7 mouse cellular contexts compared by ENCODE assay signal in the genomic region with DNA sequence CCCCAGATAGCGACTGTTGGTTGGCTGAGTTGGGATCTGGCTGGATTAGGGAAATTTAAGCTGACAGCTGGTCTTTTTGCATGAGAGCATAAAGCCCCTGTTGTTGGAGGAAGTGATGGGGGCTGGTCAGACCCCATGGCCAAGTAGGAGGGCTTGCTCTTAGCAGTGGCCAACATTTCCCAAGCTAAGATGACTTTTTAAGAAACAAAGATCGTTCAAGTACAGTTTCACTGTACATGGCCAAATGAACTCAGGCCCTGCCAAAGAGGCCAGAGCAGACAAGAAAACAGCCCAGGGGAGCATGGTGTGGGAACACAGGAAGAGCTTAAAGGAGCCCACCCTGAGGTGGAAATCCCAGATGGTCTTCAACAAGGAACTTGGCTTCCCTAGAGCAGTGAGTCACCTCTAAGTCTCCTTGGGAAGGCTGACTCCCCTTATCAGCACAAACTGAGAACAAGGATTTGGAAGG.
DNase-seq lines count a peak whose midpoint lies in the region; ATAC-seq lines count a peak whose summit lies in the region.

No protein-coding gene starts in this region.

- WGBS in forebrain, embryonic 16.5 days, result 49% methylated on average over 2 of the region's 2 CpGs
- WGBS in heart, embryonic 15.5 days, result 46% methylated on average over 2 of the region's 2 CpGs
- WGBS in neural tube, embryonic 15.5 days, result 52% methylated on average over 2 of the region's 2 CpGs
- 51% methylated on average over 2 of the region's 2 CpGs for WGBS in liver, embryonic 12.5 days (ENCODE audit: insufficient replicate concordance)

- no peaks in the 10 kb centered on the region for H3K9me3 ChIP-seq in forebrain, embryonic 16.5 days (ENCODE audit: control insufficient read depth, low read length)
- no peaks in the 10 kb centered on the region for H3K9me3 ChIP-seq in heart, embryonic 15.5 days (replicated peaks)
- H3K9me3 ChIP-seq in neural tube, embryonic 15.5 days (replicated peaks), result 0 out of 2 replicates have a peak, but pooled peaks cover 5% of the 10 kb centered on the region
- H3K9me3 ChIP-seq in liver, embryonic 12.5 days (replicated peaks), result no peaks in the 10 kb centered on the region

- H3K36me3 ChIP-seq in forebrain, embryonic 16.5 days (ENCODE audit: control insufficient read depth, insufficient read depth), result no peaks in the 10 kb centered on the region
- H3K36me3 ChIP-seq in heart, embryonic 15.5 days, result no peaks in the 10 kb centered on the region
- no peaks in the 10 kb centered on the region for H3K36me3 ChIP-seq in neural tube, embryonic 15.5 days
- H3K36me3 ChIP-seq in liver, embryonic 12.5 days, result no peaks in the 10 kb centered on the region

- peak; percentile 81 for ATAC-seq in forebrain, embryonic 16.5 days
- ATAC-seq in heart, embryonic 15.5 days (replicated peaks; ENCODE audit: insufficient number of reproducible peaks, insufficient read depth, low FRiP score, low read depth), result peak; percentile 79
- peak; percentile 61 for ATAC-seq in neural tube, embryonic 15.5 days (ENCODE audit: low FRiP score)
- no peak for ATAC-seq in liver, embryonic 12.5 days

- H3K4me2 ChIP-seq in forebrain, embryonic 16.5 days (ENCODE audit: low read length), result no peak overlapping the region
- no peak overlapping the region for H3K4me2 ChIP-seq in heart, embryonic 15.5 days
- H3K4me2 ChIP-seq in neural tube, embryonic 15.5 days, result no peak overlapping the region
- H3K4me2 ChIP-seq in liver, embryonic 12.5 days, result no peak overlapping the region

- no peak overlapping the region for H3K27ac ChIP-seq in forebrain, embryonic 16.5 days (ENCODE audit: low read length)
- H3K27ac ChIP-seq in heart, embryonic 15.5 days, result peak overlapping the region; percentile 78
- H3K27ac ChIP-seq in neural tube, embryonic 15.5 days (replicated peaks), result peak overlapping the region; percentile 54; the same call in 1 of the 2 replicates
- H3K27ac ChIP-seq in liver, embryonic 12.5 days, result no peak overlapping the region

- peak; percentile 13 for DNase-seq in layer of hippocampus, adult 9-11 months
- DNase-seq in layer of hippocampus, adult 9-10 months (ENCODE audit: low spot score), result no peak
- DNase-seq in frontal cortex, postnatal 14 days (ENCODE audit: low spot score in 2 of 2), result no peak

- H3K4me1 ChIP-seq in forebrain, embryonic 16.5 days (replicated peaks; ENCODE audit: control insufficient read depth, insufficient read depth, low read length), result peaks cover 6% of the 10 kb centered on the region; the same call in 1 of the 2 replicates
- H3K4me1 ChIP-seq in heart, embryonic 15.5 days (replicated peaks), result peaks cover 18% of the 10 kb centered on the region
- no peaks in the 10 kb centered on the region for H3K4me1 ChIP-seq in neural tube, embryonic 15.5 days
- no peaks in the 10 kb centered on the region for H3K4me1 ChIP-seq in liver, embryonic 12.5 days

- H3K9ac ChIP-seq in forebrain, embryonic 16.5 days (replicated peaks; ENCODE audit: low read depth, low read length), result no peak overlapping the region
- no peak overlapping the region for H3K9ac ChIP-seq in heart, embryonic 15.5 days
- H3K9ac ChIP-seq in neural tube, embryonic 15.5 days (replicated peaks), result no peak overlapping the region
- no peak overlapping the region for H3K9ac ChIP-seq in liver, embryonic 12.5 days

- no peaks in the 10 kb centered on the region for H3K27me3 ChIP-seq in forebrain, embryonic 16.5 days (replicated peaks; ENCODE audit: control insufficient read depth, insufficient read depth, low read length)
- no peaks in the 10 kb centered on the region for H3K27me3 ChIP-seq in heart, embryonic 15.5 days
- no peaks in the 10 kb centered on the region for H3K27me3 ChIP-seq in neural tube, embryonic 15.5 days (replicated peaks)
- peaks cover 4% of the 10 kb centered on the region; the same call in 1 of the 2 replicates for H3K27me3 ChIP-seq in liver, embryonic 12.5 days (replicated peaks)

- no peak overlapping the region for H3K4me3 ChIP-seq in forebrain, embryonic 16.5 days (replicated peaks; ENCODE audit: low read length)
- no peak overlapping the region for H3K4me3 ChIP-seq in heart, embryonic 15.5 days
- no peak overlapping the region for H3K4me3 ChIP-seq in neural tube, embryonic 15.5 days (replicated peaks)
- H3K4me3 ChIP-seq in liver, embryonic 12.5 days, result no peak overlapping the region

Comparison
In these comparisons a context has a peak if more than half of its experiments do, and no peak if none do; other contexts are left out.
1. H3K27ac ChIP-seq: peak in heart, embryonic 15.5 days (single experiment) and neural tube, embryonic 15.5 days (single experiment); none in forebrain, embryonic 16.5 days (single experiment) and liver, embryonic 12.5 days (single experiment).